Comparison of ENCODE assay signal across 9 mouse cellular contexts in genomic region chr9:30480464-30480863, GRCm38 (mm10). TPM values are rescaled to one million over a fixed set of nuclear protein-coding genes. Genes with fewer than 3 reads are reported as not detected.
DNase-seq lines count a peak whose midpoint lies in the region; ATAC-seq and TF ChIP-seq lines count a peak whose summit lies in the region.
"Had no signal": no experiment of that assay in that cellular context is flagged by ENCODE, and none has a peak within 500 bp of the region (broad histone marks: within the 10 kb centered on the region; RNA-seq: fewer than 3 reads in every experiment).

No protein-coding gene starts in this region.

- H3K4me2 ChIP-seq in heart, embryonic 15.5 days: no peak overlapping the region
- H3K4me2 ChIP-seq in liver, embryonic 12.5 days: no peak overlapping the region
- H3K4me2 ChIP-seq in neural tube, embryonic 12.5 days (replicated peaks): no peak overlapping the region
- no peak overlapping the region for H3K4me2 ChIP-seq in stomach, postnatal 0 days (replicated peaks; ENCODE audit: low read depth)
- H3K4me2 ChIP-seq: liver, embryonic 15.5 days had no signal

- H3K4me1 ChIP-seq in forebrain, embryonic 10.5 days: peaks cover 6% of the 10 kb centered on the region
- H3K4me1 ChIP-seq in heart, embryonic 15.5 days (replicated peaks): peaks cover 2% of the 10 kb centered on the region; the same call in 1 of the 2 replicates
- H3K4me1 ChIP-seq in liver, embryonic 12.5 days: no peaks in the 10 kb centered on the region
- no peaks in the 10 kb centered on the region for H3K4me1 ChIP-seq in neural tube, embryonic 12.5 days
- H3K4me1 ChIP-seq in stomach, postnatal 0 days (replicated peaks; ENCODE audit: control insufficient read depth, insufficient read depth): no peaks in the 10 kb centered on the region
- H3K4me1 ChIP-seq: liver, embryonic 15.5 days had no signal

- H3K36me3 ChIP-seq in forebrain, embryonic 10.5 days (replicated peaks): no peaks in the 10 kb centered on the region
- no peaks in the 10 kb centered on the region for H3K36me3 ChIP-seq in heart, embryonic 15.5 days
- no peaks in the 10 kb centered on the region for H3K36me3 ChIP-seq in liver, embryonic 12.5 days
- H3K36me3 ChIP-seq in neural tube, embryonic 12.5 days: no peaks in the 10 kb centered on the region
- H3K36me3 ChIP-seq in stomach, postnatal 0 days (ENCODE audit: control insufficient read depth, insufficient read depth, low read length): no peaks in the 10 kb centered on the region
- H3K36me3 ChIP-seq: liver, embryonic 15.5 days had no signal

- H3K9ac ChIP-seq in heart, embryonic 15.5 days: no peak overlapping the region
- no peak overlapping the region for H3K9ac ChIP-seq in liver, embryonic 12.5 days
- no peak overlapping the region for H3K9ac ChIP-seq in neural tube, embryonic 12.5 days
- H3K9ac ChIP-seq in stomach, postnatal 0 days (ENCODE audit: low read length): no peak overlapping the region
- H3K9ac ChIP-seq: liver, embryonic 15.5 days had no signal

- H3K27me3 ChIP-seq in forebrain, embryonic 10.5 days (ENCODE audit: poor library complexity, severe bottlenecking): no peaks in the 10 kb centered on the region
- H3K27me3 ChIP-seq in heart, embryonic 15.5 days: no peaks in the 10 kb centered on the region
- no peaks in the 10 kb centered on the region for H3K27me3 ChIP-seq in liver, embryonic 12.5 days (replicated peaks)
- H3K27me3 ChIP-seq in neural tube, embryonic 12.5 days (replicated peaks): no peaks in the 10 kb centered on the region
- H3K27me3 ChIP-seq in stomach, postnatal 0 days (ENCODE audit: control insufficient read depth, insufficient read depth, low read length): no peaks in the 10 kb centered on the region
- H3K27me3 ChIP-seq: liver, embryonic 15.5 days had no signal

- H3K4me3 ChIP-seq in forebrain, embryonic 10.5 days: no peak overlapping the region
- H3K4me3 ChIP-seq in heart, embryonic 15.5 days: no peak overlapping the region
- H3K4me3 ChIP-seq in liver, embryonic 12.5 days: no peak overlapping the region
- no peak overlapping the region for H3K4me3 ChIP-seq in neural tube, embryonic 12.5 days
- no peak overlapping the region for H3K4me3 ChIP-seq in stomach, postnatal 0 days (ENCODE audit: low read depth, low read length)
- H3K4me3 ChIP-seq: liver, embryonic 15.5 days had no signal

- H3K27ac ChIP-seq in forebrain, embryonic 10.5 days: peak overlapping the region; percentile 77
- no peak overlapping the region for H3K27ac ChIP-seq in heart, embryonic 15.5 days
- no peak overlapping the region for H3K27ac ChIP-seq in liver, embryonic 12.5 days
- no peak overlapping the region for H3K27ac ChIP-seq in neural tube, embryonic 12.5 days
- no peak overlapping the region for H3K27ac ChIP-seq in stomach, postnatal 0 days (replicated peaks)
- H3K27ac ChIP-seq: liver, embryonic 15.5 days had no signal

- TF ChIP-seq EP300 in stomach, postnatal 0 days (optimal IDR thresholded peaks at IDR 0.05): no peak

- TF ChIP-seq CTCF in stomach, postnatal 0 days (IDR thresholded peaks at IDR 0.05; ENCODE audit: low read depth): peak; percentile 100

- peak; percentile 66 to 74 for DNase-seq in CD8-positive naive resting alpha-beta T cell, adult 2 months (ENCODE audit: low read depth in 2 of 2, low spot score in 2 of 2)
- DNase-seq in c-Kit-positive CD71-negative TER-119-negative erythroid progenitor cells, embryonic 14.5 days (ENCODE audit: low read depth): peak; percentile 97
- DNase-seq in forebrain, embryonic 10.5 days (ENCODE audit: extremely low spot score, low spot score): peak; percentile 94
- peak; percentile 94 for DNase-seq in kidney, postnatal 14 days
- DNase-seq in stomach, postnatal 0 days (ENCODE audit: low spot score): peak; percentile 93

- WGBS in forebrain, embryonic 10.5 days: 4% methylated on average over 6 of the region's 6 CpGs
- WGBS in heart, embryonic 15.5 days: 1% methylated on average over 6 of the region's 6 CpGs
- WGBS in liver, embryonic 12.5 days (ENCODE audit: insufficient replicate concordance): 3% methylated on average over 6 of the region's 6 CpGs
- WGBS in neural tube, embryonic 12.5 days: 2% methylated on average over 6 of the region's 6 CpGs
- WGBS in stomach, postnatal 0 days: 1% methylated on average over 6 of the region's 6 CpGs

- ATAC-seq in heart, embryonic 15.5 days (replicated peaks; ENCODE audit: insufficient number of reproducible peaks, insufficient read depth, low FRiP score, low read depth): peak; percentile 77
- peak; percentile 35 for ATAC-seq in liver, embryonic 12.5 days
- peak; percentile 90 for ATAC-seq in neural tube, embryonic 12.5 days (ENCODE audit: low FRiP score, low read depth)
- peak; percentile 91 for ATAC-seq in stomach, postnatal 0 days (ENCODE audit: low FRiP score, low TSS enrichment)

- no peaks in the 10 kb centered on the region for H3K9me3 ChIP-seq in forebrain, embryonic 10.5 days
- H3K9me3 ChIP-seq in heart, embryonic 15.5 days (replicated peaks): no peaks in the 10 kb centered on the region
- no peaks in the 10 kb centered on the region for H3K9me3 ChIP-seq in liver, embryonic 12.5 days (replicated peaks)
- H3K9me3 ChIP-seq in neural tube, embryonic 12.5 days: no peaks in the 10 kb centered on the region
- H3K9me3 ChIP-seq in stomach, postnatal 0 days (ENCODE audit: control insufficient read depth, low read length): no peaks in the 10 kb centered on the region
- H3K9me3 ChIP-seq: liver, embryonic 15.5 days had no signal

RNA-seq across cellular contexts. Expression of gene Snx19, which starts 53.6 kb away (rescaled TPM):
- 22.0 and 22.9 TPM in 2 replicates for polyA plus RNA-seq in forebrain, embryonic 10.5 days (2016; fragmentation: Nextera tagmentation; extraction: Ambion mirVana)
- polyA plus RNA-seq in heart, embryonic 15.5 days (2015; fragmentation: Nextera tagmentation; extraction: Ambion mirVana): 12.9 and 15.7 TPM in 2 replicates
- polyA plus RNA-seq in liver, embryonic 12.5 days (2016; fragmentation: Nextera tagmentation; extraction: Ambion mirVana): 8.4 and 9.0 TPM in 2 replicates
- 25.6 and 27.0 TPM in 2 replicates for polyA plus RNA-seq in neural tube, embryonic 12.5 days (2016; fragmentation: Nextera tagmentation; extraction: Ambion mirVana)
- polyA plus RNA-seq in stomach, postnatal 0 days (2015; fragmentation: Nextera tagmentation; extraction: Ambion mirVana): 6.7 and 7.4 TPM in 2 replicates

Comparison
In these comparisons a context has a peak if more than half of its experiments do, and no peak if none do; other contexts are left out.
1. ATAC-seq: peak in every context shown above with its lines; median percentile 91 in stomach, postnatal 0 days; 90 in neural tube, embryonic 12.5 days; 77 in heart, embryonic 15.5 days; 35 in liver, embryonic 12.5 days.